30 mouse cellular contexts compared by ENCODE assay signal in genomic region chr10:93076376-93076775, GRCm38 (mm10). TPM values are rescaled to one million over a fixed set of nuclear protein-coding genes. Genes with fewer than 3 reads are reported as not detected.
DNase-seq lines count a peak whose midpoint lies in the region; ATAC-seq and TF ChIP-seq lines count a peak whose summit lies in the region.
"Had no signal": no experiment of that assay in that cellular context is flagged by ENCODE, and none has a peak within 500 bp of the region (broad histone marks: within the 10 kb centered on the region; RNA-seq: fewer than 3 reads in every experiment).

No protein-coding gene starts in this region.

- no peak overlapping the region for H3K4me3 ChIP-seq in layer of hippocampus, adult 2 months
- H3K4me3 ChIP-seq in limb, embryonic 13.5 days = no peak overlapping the region
- H3K4me3 ChIP-seq in limb, embryonic 10.5 days = no peak overlapping the region
- no peak overlapping the region for H3K4me3 ChIP-seq in midbrain, embryonic 11.5 days (ENCODE audit: low read depth, low read length)
- no peak overlapping the region for H3K4me3 ChIP-seq in midbrain, embryonic 10.5 days
- H3K4me3 ChIP-seq: embryonic facial prominence, embryonic 13.5 days; embryonic facial prominence, embryonic 15.5 days; erythroblast, embryonic 14.5 days; forebrain, embryonic 10.5 days; forebrain, embryonic 12.5 days had no signal

- WGBS in limb, embryonic 13.5 days = 71% methylated on average over 9 of the region's 9 CpGs
- 81% methylated on average over 9 of the region's 9 CpGs for WGBS in limb, embryonic 10.5 days
- 88% methylated on average over 9 of the region's 9 CpGs for WGBS in midbrain, embryonic 11.5 days
- 91% methylated on average over 9 of the region's 9 CpGs for WGBS in midbrain, embryonic 10.5 days

- no peak overlapping the region for H3K4me2 ChIP-seq in limb, embryonic 13.5 days (replicated peaks)
- H3K4me2 ChIP-seq in midbrain, embryonic 11.5 days = no peak overlapping the region
- H3K4me2 ChIP-seq: embryonic facial prominence, embryonic 13.5 days; embryonic facial prominence, embryonic 15.5 days; forebrain, embryonic 12.5 days had no signal

- peak overlapping the region; percentile 73 for H3K27ac ChIP-seq in layer of hippocampus, adult 2 months
- peak overlapping the region; percentile 15; the same call in 1 of the 2 replicates for H3K27ac ChIP-seq in limb, embryonic 13.5 days
- no peak overlapping the region for H3K27ac ChIP-seq in limb, embryonic 10.5 days
- no peak overlapping the region for H3K27ac ChIP-seq in midbrain, embryonic 11.5 days (ENCODE audit: low read depth, low read length)
- H3K27ac ChIP-seq in midbrain, embryonic 10.5 days (replicated peaks) = no peak overlapping the region
- H3K27ac ChIP-seq: embryonic facial prominence, embryonic 13.5 days; embryonic facial prominence, embryonic 15.5 days; forebrain, embryonic 10.5 days; forebrain, embryonic 12.5 days had no signal

- H3K36me3 ChIP-seq in limb, embryonic 13.5 days = no peaks in the 10 kb centered on the region
- H3K36me3 ChIP-seq in limb, embryonic 10.5 days = no peaks in the 10 kb centered on the region
- no peaks in the 10 kb centered on the region for H3K36me3 ChIP-seq in midbrain, embryonic 11.5 days (ENCODE audit: control insufficient read depth, insufficient read depth, low read length)
- no peaks in the 10 kb centered on the region for H3K36me3 ChIP-seq in midbrain, embryonic 10.5 days
- H3K36me3 ChIP-seq: embryonic facial prominence, embryonic 13.5 days; embryonic facial prominence, embryonic 15.5 days; forebrain, embryonic 10.5 days; forebrain, embryonic 12.5 days; G1E had no signal

- no peak for TF ChIP-seq CTCF in layer of hippocampus, adult 2 months (conservative IDR thresholded peaks at IDR 0.05)

- H3K4me1 ChIP-seq in limb, embryonic 13.5 days = peaks cover 12% of the 10 kb centered on the region; the same call in 1 of the 2 replicates
- H3K4me1 ChIP-seq in limb, embryonic 10.5 days = peaks cover 7% of the 10 kb centered on the region
- no peaks in the 10 kb centered on the region for H3K4me1 ChIP-seq in midbrain, embryonic 11.5 days (ENCODE audit: control insufficient read depth, insufficient read depth, low read length)
- peaks cover 12% of the 10 kb centered on the region for H3K4me1 ChIP-seq in midbrain, embryonic 10.5 days

- no peaks in the 10 kb centered on the region for H3K27me3 ChIP-seq in limb, embryonic 13.5 days
- H3K27me3 ChIP-seq in limb, embryonic 10.5 days (ENCODE audit: low read depth, poor library complexity, severe bottlenecking) = no peaks in the 10 kb centered on the region
- H3K27me3 ChIP-seq in midbrain, embryonic 11.5 days (ENCODE audit: control insufficient read depth, insufficient read depth, low read length) = no peaks in the 10 kb centered on the region
- H3K27me3 ChIP-seq in midbrain, embryonic 10.5 days (ENCODE audit: low read depth, poor library complexity, severe bottlenecking) = no peaks in the 10 kb centered on the region
- H3K27me3 ChIP-seq: CH12.LX; embryonic facial prominence, embryonic 13.5 days; embryonic facial prominence, embryonic 15.5 days; forebrain, embryonic 12.5 days; Patski had no signal

- ATAC-seq in frontal cortex, adult (ENCODE audit: low TSS enrichment) = peak; percentile 40
- ATAC-seq in limb, embryonic 13.5 days (ENCODE audit: low FRiP score, low read depth) = no peak
- no peak for ATAC-seq in midbrain, embryonic 11.5 days (ENCODE audit: low FRiP score)
- ATAC-seq: activated CD4-positive, CD25-positive, alpha-beta regulatory T cell, adult 4 months; CD4-positive, CD25-positive, alpha-beta regulatory T cell, adult 4 months; forebrain, embryonic 14.5 days; Patski had no signal

- DNase-seq in frontal cortex, postnatal 14 days (ENCODE audit: low spot score in 2 of 2) = no peak
- DNase-seq in layer of hippocampus, adult 2 months (ENCODE audit: low spot score in 2 of 2) = no peak
- no peak for DNase-seq in layer of hippocampus, postnatal 36 days
- no peak for DNase-seq in limb, embryonic 10.5 days (ENCODE audit: low spot score)
- peak; percentile 82 for DNase-seq in midbrain, embryonic 11.5 days (ENCODE audit: low spot score, missing footprints)
- DNase-seq in midbrain, embryonic 10.5 days (ENCODE audit: low spot score) = no peak
- DNase-seq: adrenal gland, adult 8-10 months; adrenal gland, postnatal 14 days; adrenal gland, postnatal 36 days; B cell, adult 2 months; cerebellum, adult 11-12 months; cerebellum, adult 2 months; cerebellum, adult 9-10 months; cerebellum, postnatal 10 days; cerebellum, postnatal 25 days; embryo, embryonic 11 days had no signal

- H3K9me3 ChIP-seq in limb, embryonic 13.5 days = no peaks in the 10 kb centered on the region
- no peaks in the 10 kb centered on the region for H3K9me3 ChIP-seq in limb, embryonic 10.5 days (replicated peaks)
- no peaks in the 10 kb centered on the region for H3K9me3 ChIP-seq in midbrain, embryonic 11.5 days (ENCODE audit: control insufficient read depth, low read length)
- H3K9me3 ChIP-seq in midbrain, embryonic 10.5 days (replicated peaks) = no peaks in the 10 kb centered on the region
- H3K9me3 ChIP-seq: embryonic facial prominence, embryonic 13.5 days; embryonic facial prominence, embryonic 15.5 days; forebrain, embryonic 10.5 days; forebrain, embryonic 12.5 days had no signal

- H3K9ac ChIP-seq in limb, embryonic 13.5 days = no peak overlapping the region
- H3K9ac ChIP-seq in midbrain, embryonic 11.5 days (ENCODE audit: low read length) = no peak overlapping the region
- H3K9ac ChIP-seq: embryonic facial prominence, embryonic 13.5 days; embryonic facial prominence, embryonic 15.5 days; forebrain, embryonic 12.5 days had no signal

RNA-seq across cellular contexts. Expression of gene Cfap54, which starts 5.0 kb away (rescaled TPM):
- 10 to 100 TPM; 20.7 to 22.9 TPM for total RNA-seq in layer of hippocampus, adult 2 months (2021)
- total RNA-seq in layer of hippocampus, postnatal 36 days (2021) = 10 to 100 TPM; 17.8 to 18.1 TPM
- polyA plus RNA-seq in limb, embryonic 13.5 days (2015; fragmentation: Nextera tagmentation; extraction: Ambion mirVana) = 0.14 and 0.15 TPM in 2 replicates
- polyA plus RNA-seq in limb, embryonic 10.5 days (2016; fragmentation: Nextera tagmentation; extraction: Ambion mirVana) = 0.08 and 0.15 TPM in 2 replicates
- 0.80 and 0.89 TPM in 2 replicates for polyA plus RNA-seq in midbrain, embryonic 11.5 days (2014; fragmentation: Nextera tagmentation; extraction: Ambion mirVana)
- 1.2 and 1.5 TPM in 2 replicates for polyA plus RNA-seq in midbrain, embryonic 10.5 days (2016; fragmentation: Nextera tagmentation; extraction: Ambion mirVana)
- polyA plus RNA-seq: embryonic facial prominence, embryonic 11.5 days had no signal

Comparison
In these comparisons a context has a peak if more than half of its experiments do, and no peak if none do; other contexts are left out.
1. H3K27ac ChIP-seq: peak in layer of hippocampus, adult 2 months (single experiment) and limb, embryonic 13.5 days (single experiment); none in limb, embryonic 10.5 days (single experiment), midbrain, embryonic 11.5 days (single experiment) and midbrain, embryonic 10.5 days (single experiment).